Mouse (Mus musculus) limb, embryonic 15.5 days (tissue): Measurements from ENCODE around the gene Myo3b. TPM values are rescaled to one million over a fixed set of nuclear protein-coding genes. Genes with fewer than 3 reads are reported as not detected.

Experiments
- ATAC-seq: fragments of 200-750 bp; cut with Nextera tagmentation; 2 replicates; pipeline ENCODE4 v1.8.0; 2017; ENCODE audit warnings: low read depth, moderate TSS enrichment; ENCODE audit not compliant: insufficient number of reproducible peaks, low FRiP score, low TSS enrichment
- H3K27ac ChIP-seq: fragments of 300-500 bp; sonication (generic); 2 replicates; pipeline ENCODE4 v1.5.1; 2015; ENCODE audit warnings: moderate library complexity, mild to moderate bottlenecking, inconsistent platforms
- H3K27me3 ChIP-seq: fragments of 300-500 bp; sonication (generic); 2 replicates; pipeline ENCODE4 v1.6.1; 2015; ENCODE audit warnings: inconsistent platforms
- H3K36me3 ChIP-seq: fragments of 300-500 bp; sonication (generic); 2 replicates; pipeline ENCODE4 v1.6.1; 2015; ENCODE audit warnings: inconsistent platforms
- H3K4me1 ChIP-seq: fragments of 300-500 bp; sonication (generic); 2 replicates; pipeline ENCODE4 v1.6.1; 2015; ENCODE audit warnings: inconsistent platforms
- H3K4me2 ChIP-seq: fragments of 300-500 bp; sonication (generic); 2 replicates; pipeline ENCODE4 v1.6.1; 2015; ENCODE audit warnings: mild to moderate bottlenecking, inconsistent platforms
- H3K4me3 ChIP-seq: fragments of 300-500 bp; sonication (generic); 2 replicates; pipeline ENCODE4 v1.5.1; 2015; ENCODE audit warnings: mild to moderate bottlenecking, inconsistent platforms
- H3K9ac ChIP-seq: fragments of 300-500 bp; sonication (generic); 2 replicates; pipeline ENCODE4 v1.6.1; 2015; ENCODE audit warnings: inconsistent platforms
- H3K9me3 ChIP-seq: fragments of 300-500 bp; sonication (generic); 2 replicates; pipeline ENCODE4 v1.6.1; 2016; ENCODE audit warnings: inconsistent platforms
- WGBS: fragments of 180-500 bp; shearing (Covaris S2); methylation state at CpG from one replicate; pipeline ENCODE4 v1.1.7; 2015; 5-methylcytosine and 5-hydroxymethylcytosine counted together
- polyA plus RNA-seq: library from polyadenylated mRNA; unstranded; fragments of >200 nt; fragmentation: Nextera tagmentation; extraction: Ambion mirVana; gene quantifications from 2 replicates; pipeline ENCODE4 v1.2.1, GENCODE M21; 2015

The Myo3b gene
- polyA plus RNA-seq, 1 experiment from 2014 or later, result not detected

DNA sequence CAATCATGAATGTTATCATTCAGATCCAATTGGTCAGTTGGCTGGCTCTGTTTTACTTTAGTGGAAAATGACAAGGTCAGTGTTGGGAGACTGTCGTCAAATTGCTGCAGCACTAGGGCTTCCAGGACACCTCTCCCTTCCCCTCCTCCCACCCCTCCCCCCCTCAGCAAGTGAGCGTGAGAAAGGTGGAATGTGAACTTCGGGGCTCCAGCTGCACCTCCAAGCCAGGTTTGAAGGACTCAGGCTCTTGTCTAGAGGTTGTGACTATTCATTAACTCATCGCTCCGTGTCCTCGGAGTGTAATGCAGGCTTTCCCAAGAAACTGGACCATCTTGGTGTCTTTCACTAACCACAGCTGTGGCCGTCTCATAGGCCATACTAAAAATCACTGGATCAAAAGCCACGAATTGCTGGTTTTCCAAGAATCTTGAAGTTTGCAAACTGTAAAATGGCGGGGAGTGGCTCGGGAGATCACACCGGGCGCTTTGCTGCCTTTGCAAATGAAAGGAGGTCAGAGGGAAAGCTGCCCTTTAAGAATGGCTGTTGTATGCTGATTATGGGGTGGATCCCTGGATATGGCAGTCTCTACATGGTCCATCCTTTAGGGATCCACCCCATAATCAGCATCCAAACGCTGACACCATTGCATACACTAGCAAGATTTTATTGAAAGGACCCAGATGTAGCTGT is 110.0 kb downstream of the Myo3b start:
- WGBS, result 62% methylated on average over 13 of the region's 13 CpGs
- H3K4me3 ChIP-seq, result no peak overlapping the region
- no peaks in the 10 kb centered on the region for H3K36me3 ChIP-seq
- H3K27me3 ChIP-seq, result no peaks in the 10 kb centered on the region
- H3K9ac ChIP-seq, result no peak overlapping the region
- H3K27ac ChIP-seq, result no peak overlapping the region
- no peak overlapping the region for H3K4me2 ChIP-seq
- no peak for ATAC-seq
- H3K4me1 ChIP-seq, result no peaks in the 10 kb centered on the region
- H3K9me3 ChIP-seq, result no peaks in the 10 kb centered on the region

DNA sequence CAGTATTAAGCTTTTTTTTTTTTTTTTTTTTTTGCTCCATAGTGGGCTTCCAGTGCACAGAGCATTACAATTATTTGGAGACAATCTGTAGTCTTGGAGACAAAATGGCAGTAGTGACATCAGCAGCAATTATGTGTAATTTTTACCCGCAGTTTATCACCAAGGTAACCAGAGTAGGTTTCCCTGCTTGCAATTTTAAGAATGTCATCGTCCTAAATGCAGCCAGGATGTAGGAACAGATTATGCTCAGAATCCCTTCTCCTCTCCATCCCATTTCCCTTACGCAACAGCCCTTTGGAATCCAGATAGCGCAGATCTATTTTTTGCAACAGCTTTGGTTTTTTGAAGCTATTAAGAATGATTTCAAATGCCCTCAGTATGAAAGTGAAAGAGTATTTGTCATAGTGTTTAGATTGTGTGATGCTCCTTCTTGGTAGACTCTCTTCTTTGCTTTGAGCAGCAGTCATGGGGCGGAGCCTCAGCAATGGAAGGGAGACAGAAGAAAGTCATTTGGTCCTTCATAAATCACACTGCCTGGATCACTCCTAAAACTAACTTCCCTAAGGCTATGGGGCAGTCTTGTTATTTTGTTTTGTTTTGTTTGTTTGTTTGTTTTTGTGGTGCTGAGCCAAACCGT is 111.6 kb downstream of the Myo3b start:
- ATAC-seq, result no peak

DNA sequence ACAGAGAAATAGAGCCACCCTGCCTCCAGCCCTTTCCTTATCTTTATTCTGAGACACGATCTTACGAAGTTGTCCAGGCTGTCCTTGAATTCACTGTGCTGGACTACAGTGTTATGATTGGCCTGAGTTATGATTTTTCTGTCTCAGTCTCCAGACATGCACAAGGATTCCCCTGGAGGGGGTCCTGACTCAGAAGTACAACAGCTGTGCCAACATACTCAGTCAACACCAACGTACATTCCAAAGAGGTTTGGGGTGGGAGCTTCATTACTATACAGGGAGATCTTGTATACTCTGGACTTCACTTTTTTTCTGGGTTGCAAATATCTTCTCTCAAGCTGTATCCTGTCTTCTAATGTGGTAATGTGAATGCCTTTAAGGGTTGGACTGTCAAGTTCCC is 113.0 kb downstream of the Myo3b start:
- no peaks in the 10 kb centered on the region for H3K36me3 ChIP-seq
- H3K9ac ChIP-seq, result no peak overlapping the region
- WGBS, result 75% methylated on average over 3 of the region's 3 CpGs
- H3K4me3 ChIP-seq, result no peak overlapping the region
- H3K27ac ChIP-seq, result no peak overlapping the region
- no peaks in the 10 kb centered on the region for H3K9me3 ChIP-seq
- H3K27me3 ChIP-seq, result no peaks in the 10 kb centered on the region
- no peaks in the 10 kb centered on the region for H3K4me1 ChIP-seq
- ATAC-seq, result no peak
- no peak overlapping the region for H3K4me2 ChIP-seq

More for the DNA sequence above, 111.6 kb downstream of the Myo3b start:
- Histone ChIP-seq H3K9ac (no peak overlapping the region), H3K9me3 (no peaks in the 10 kb centered on the region), H3K4me1 (no peaks in the 10 kb centered on the region), H3K27me3 (no peaks in the 10 kb centered on the region), H3K36me3 (no peaks in the 10 kb centered on the region), H3K27ac (no peak overlapping the region), H3K4me2 (no peak overlapping the region), H3K4me3 (no peak overlapping the region)
- 74% methylated on average over 6 of the region's 6 CpGs for WGBS

DNA sequence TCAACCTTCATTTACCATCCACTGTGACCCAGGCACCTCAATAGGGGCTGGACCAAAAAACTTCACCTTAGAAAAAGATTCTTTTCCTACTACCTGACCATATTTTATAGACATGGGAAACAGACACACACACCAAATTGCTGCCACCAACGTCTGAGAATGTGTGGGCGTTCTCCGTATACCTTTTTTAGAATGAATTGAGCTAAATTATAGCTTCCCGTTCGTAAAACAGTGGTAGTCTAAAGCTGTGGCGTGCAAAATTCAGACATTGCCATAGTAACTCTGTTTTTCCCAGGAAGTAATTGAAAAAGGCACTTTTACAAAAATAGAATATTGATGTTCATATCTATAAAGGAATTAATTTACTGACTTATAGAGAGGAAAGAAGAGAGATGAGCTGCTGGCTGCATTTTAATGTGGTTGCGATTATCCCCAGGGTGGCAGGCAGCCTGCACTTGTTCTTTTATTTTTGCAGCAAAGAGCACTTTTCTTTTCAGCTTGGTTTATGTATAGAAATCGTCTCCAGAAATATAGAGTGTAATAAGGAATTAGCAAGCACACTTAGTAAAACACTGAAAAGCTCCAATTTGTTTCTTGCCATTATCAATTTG is 116.4 kb downstream of the Myo3b start:
- H3K4me3 ChIP-seq, result no peak overlapping the region
- 56% methylated on average over 8 of the region's 8 CpGs for WGBS
- no peaks in the 10 kb centered on the region for H3K36me3 ChIP-seq

DNA sequence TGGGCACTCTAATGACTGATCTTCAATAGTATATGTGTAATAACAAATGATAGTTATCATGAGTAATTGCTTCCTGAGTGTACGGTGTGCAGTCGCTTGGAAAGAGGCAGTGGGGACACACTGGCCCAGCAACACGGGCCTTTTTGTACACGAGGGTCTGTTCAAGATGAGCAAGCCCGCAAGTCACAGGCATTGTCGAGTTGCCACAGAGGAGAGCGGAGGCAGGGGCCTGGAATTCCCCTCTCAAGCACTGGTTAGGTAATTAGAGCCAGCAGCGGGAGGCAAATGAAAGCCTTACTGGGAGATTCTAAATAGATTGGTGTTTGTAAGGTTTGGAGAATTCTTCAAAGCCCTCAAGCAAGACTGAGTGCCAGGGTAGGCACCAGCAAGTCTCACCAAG is 120.6 kb downstream of the Myo3b start:
- no peaks in the 10 kb centered on the region for H3K27me3 ChIP-seq
- H3K4me3 ChIP-seq, result no peak overlapping the region
- no peak for ATAC-seq
- H3K4me1 ChIP-seq, result no peaks in the 10 kb centered on the region
- no peaks in the 10 kb centered on the region for H3K9me3 ChIP-seq
- 27% methylated on average over 8 of the region's 8 CpGs for WGBS
- H3K27ac ChIP-seq, result no peak overlapping the region
- H3K36me3 ChIP-seq, result no peaks in the 10 kb centered on the region
- H3K4me2 ChIP-seq, result no peak overlapping the region
- H3K9ac ChIP-seq, result no peak overlapping the region

More for the DNA sequence above, 116.4 kb downstream of the Myo3b start:
- ATAC-seq, result no peak
- no peaks in the 10 kb centered on the region for H3K4me1 ChIP-seq
- H3K27me3 ChIP-seq, result no peaks in the 10 kb centered on the region
- no peaks in the 10 kb centered on the region for H3K9me3 ChIP-seq
- no peak overlapping the region for H3K4me2 ChIP-seq
- H3K27ac ChIP-seq, result no peak overlapping the region
- H3K9ac ChIP-seq, result no peak overlapping the region

DNA sequence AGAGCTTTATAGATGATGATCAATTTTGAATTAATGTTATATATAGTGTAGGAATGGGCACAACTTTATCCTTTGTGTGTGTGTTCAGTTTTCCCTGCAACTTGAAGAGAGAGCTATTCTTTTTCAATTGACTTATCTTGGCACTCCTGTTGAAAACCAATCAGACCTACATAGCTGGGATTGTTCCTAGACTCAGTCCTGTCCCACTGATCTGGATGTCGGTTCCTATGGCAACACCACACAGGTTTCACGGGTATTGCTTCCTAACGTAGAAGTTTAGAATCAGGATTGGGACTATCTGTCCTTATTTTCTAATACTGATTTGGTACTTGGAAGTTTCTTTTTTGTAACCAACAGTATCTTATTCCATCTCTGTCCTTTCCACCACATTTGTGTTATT is 127.3 kb downstream of the Myo3b start:
- H3K36me3 ChIP-seq, result no peaks in the 10 kb centered on the region
- H3K4me2 ChIP-seq, result no peak overlapping the region
- H3K4me3 ChIP-seq, result no peak overlapping the region
- no peaks in the 10 kb centered on the region for H3K9me3 ChIP-seq
- no peak overlapping the region for H3K27ac ChIP-seq
- no peak for ATAC-seq
- H3K27me3 ChIP-seq, result no peaks in the 10 kb centered on the region
- no peak overlapping the region for H3K9ac ChIP-seq
- no peaks in the 10 kb centered on the region for H3K4me1 ChIP-seq
- WGBS, result 75% methylated on average over 3 of the region's 3 CpGs

DNA sequence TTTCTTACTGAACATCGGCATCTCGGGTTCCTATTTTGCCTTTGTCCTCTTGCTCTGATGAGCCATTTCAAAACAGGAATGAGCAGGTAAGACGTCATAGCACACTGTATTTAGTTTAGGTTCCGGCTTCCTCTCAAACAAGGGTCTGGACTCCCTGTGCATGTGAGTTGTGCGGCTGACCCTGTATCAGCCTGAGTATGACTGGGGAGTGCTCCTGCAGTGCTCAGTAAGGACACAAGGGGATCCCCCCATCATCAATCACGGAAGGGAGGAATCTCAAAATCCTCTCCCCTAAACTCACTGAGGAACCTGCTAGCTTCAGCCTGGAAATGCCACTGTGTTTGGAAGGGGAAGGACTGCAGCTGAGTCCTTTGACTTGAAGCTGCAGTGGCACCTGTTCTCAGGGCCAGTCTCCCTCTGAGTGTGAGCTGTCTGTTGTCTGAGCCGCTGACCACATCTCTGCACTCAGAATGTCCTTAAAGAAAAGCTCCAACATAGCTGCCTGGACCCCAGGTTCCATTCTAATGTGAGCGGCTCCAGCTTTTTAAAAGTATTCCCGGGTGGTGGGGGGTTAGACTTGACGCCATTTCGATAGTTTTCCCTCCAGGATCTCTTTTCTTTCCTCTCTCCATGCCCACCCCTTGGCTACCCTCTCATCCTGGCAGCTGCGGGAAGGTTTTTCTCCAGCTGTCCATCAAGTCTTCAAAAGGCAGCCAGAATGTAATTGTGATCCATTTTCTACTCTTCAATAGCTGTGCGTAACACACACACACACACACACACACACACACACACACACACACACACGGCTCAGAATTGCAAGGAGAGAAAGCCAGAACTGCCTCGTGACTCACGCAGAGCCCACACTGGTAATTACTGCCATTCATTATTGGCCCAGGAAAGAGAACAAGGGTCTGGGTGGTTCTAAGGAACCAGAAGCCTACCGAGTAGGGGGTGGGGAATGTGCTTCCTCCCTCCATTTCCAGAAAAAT is 129.3 kb downstream of the Myo3b start:
- no peaks in the 10 kb centered on the region for H3K9me3 ChIP-seq
- no peaks in the 10 kb centered on the region for H3K36me3 ChIP-seq
- no peaks in the 10 kb centered on the region for H3K4me1 ChIP-seq
- ATAC-seq, result no peak
- no peak overlapping the region for H3K9ac ChIP-seq
- no peak overlapping the region for H3K4me2 ChIP-seq
- 61% methylated on average over 17 of the region's 17 CpGs for WGBS
- no peak overlapping the region for H3K27ac ChIP-seq
- H3K4me3 ChIP-seq, result no peak overlapping the region
- H3K27me3 ChIP-seq, result no peaks in the 10 kb centered on the region

DNA sequence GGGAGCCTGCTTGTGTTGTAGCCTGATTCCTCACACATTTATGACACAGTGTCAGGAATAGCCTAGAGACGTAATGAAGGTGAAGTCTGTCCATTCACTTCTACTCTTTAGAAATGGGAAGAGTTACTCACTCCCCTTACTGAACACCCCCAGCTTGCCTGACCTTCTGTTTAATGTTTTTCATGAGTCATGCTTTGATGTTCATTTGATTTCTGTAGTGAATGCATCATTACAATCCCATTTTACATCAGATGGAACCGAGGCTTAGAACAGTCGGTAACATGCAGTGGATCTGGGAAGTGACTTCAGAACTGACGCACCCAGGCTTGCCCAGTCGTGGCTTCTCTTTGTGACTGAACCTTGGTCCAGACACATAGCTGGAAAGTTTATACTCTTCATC is 131.5 kb downstream of the Myo3b start:
- H3K4me2 ChIP-seq, result no peak overlapping the region
- no peaks in the 10 kb centered on the region for H3K27me3 ChIP-seq
- no peak overlapping the region for H3K4me3 ChIP-seq
- ATAC-seq, result no peak
- 84% methylated on average over 5 of the region's 5 CpGs for WGBS
- no peak overlapping the region for H3K9ac ChIP-seq
- no peaks in the 10 kb centered on the region for H3K9me3 ChIP-seq
- H3K4me1 ChIP-seq, result no peaks in the 10 kb centered on the region
- no peaks in the 10 kb centered on the region for H3K36me3 ChIP-seq
- H3K27ac ChIP-seq, result no peak overlapping the region

DNA sequence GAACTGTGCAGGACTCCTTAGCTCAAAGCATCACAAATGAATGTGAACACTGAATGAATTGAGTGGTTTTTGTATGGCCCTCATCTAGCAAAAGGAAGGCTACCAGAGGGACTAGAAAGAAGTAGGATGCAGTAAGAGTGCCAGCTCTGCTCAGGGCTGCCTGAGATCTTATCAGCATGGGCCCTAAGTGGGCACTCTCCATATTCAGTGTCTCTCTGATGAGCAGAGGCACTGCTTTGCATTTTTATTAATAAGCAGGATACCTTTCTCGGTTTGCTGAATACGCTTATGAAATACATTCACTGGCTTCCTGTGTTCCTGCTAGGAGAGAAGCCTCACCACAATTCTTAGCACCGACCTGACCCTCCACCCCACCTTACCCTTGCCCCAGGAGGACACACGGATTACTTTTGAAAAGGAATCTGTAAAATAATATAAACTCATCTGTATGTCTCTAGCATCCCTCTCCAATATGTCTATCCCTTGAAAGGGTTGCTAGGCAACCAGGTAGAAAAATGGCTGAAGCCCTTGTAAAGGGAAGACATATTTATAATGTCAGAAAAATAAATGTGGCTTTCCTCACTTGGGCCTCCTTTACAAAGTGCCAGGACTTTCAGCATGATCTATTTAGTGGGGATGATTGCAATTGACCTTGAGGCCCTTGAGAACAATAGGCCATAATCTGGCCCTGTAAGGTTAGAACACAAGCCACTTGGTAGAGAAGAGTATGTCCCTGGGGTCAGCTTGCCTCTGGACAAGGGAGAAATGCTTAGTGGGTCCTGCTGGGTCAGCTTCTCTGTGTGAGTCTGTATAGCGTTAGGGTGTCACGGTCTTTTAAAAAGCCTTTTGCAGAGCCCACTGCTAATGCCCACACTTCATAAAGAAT is 138.1 kb downstream of the Myo3b start:
- Histone ChIP-seq H3K9me3 (no peaks in the 10 kb centered on the region), H3K4me3 (no peak overlapping the region), H3K36me3 (no peaks in the 10 kb centered on the region), H3K27ac (no peak overlapping the region), H3K4me1 (no peaks in the 10 kb centered on the region), H3K9ac (no peak overlapping the region), H3K4me2 (no peak overlapping the region), H3K27me3 (no peaks in the 10 kb centered on the region)
- WGBS, result 70% methylated on average over 6 of the region's 6 CpGs
- no peak for ATAC-seq

DNA sequence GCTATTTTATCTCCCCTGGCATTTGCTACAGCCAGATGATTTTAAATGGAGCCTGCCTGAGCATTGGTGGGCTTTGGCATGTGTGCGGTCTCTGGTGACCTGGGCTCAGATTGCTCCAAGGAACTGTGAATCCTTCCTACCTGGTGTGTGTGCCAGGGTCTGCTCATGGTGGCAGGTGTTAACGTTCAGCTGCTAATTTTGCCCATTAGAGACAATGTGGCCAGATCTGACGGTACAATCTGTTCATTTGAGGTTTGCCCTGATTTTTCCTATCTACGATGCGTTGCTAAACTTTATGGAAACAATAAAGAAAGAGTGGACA is 138.7 kb downstream of the Myo3b start:
- H3K4me3 ChIP-seq, result no peak overlapping the region
- no peak overlapping the region for H3K27ac ChIP-seq
- H3K27me3 ChIP-seq, result no peaks in the 10 kb centered on the region
- ATAC-seq, result no peak
- H3K4me1 ChIP-seq, result no peaks in the 10 kb centered on the region
- 69% methylated on average over 5 of the region's 5 CpGs for WGBS
- H3K9ac ChIP-seq, result no peak overlapping the region
- no peaks in the 10 kb centered on the region for H3K9me3 ChIP-seq
- H3K4me2 ChIP-seq, result no peak overlapping the region
- no peaks in the 10 kb centered on the region for H3K36me3 ChIP-seq

DNA sequence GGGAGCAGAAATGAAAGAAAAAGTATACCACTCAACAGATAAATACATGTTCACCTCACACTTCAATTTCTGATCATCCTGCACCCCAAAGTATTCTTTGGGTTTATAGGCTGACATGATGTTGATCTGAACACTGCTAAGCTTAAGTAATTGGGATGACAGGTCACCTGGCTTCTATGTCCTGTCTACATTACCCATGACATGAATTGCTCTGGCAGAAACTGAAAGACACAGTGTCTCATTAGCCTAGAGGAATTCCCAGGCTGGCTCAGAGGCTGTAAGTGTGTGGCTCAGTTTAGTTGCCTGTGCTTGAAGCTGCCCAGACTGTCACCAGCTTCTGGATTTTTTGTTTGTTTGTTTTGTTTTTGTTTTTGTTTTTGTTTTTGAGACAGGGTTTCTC is 139.3 kb downstream of the Myo3b start:
- Histone ChIP-seq H3K27ac (no peak overlapping the region), H3K36me3 (no peaks in the 10 kb centered on the region), H3K9me3 (no peaks in the 10 kb centered on the region), H3K4me2 (no peak overlapping the region), H3K9ac (no peak overlapping the region), H3K4me3 (no peak overlapping the region), H3K27me3 (no peaks in the 10 kb centered on the region), H3K4me1 (no peaks in the 10 kb centered on the region)
- no peak for ATAC-seq
